Mouse (Mus musculus): ENCODE results near the gene Klb.

Klb gene

DNA sequence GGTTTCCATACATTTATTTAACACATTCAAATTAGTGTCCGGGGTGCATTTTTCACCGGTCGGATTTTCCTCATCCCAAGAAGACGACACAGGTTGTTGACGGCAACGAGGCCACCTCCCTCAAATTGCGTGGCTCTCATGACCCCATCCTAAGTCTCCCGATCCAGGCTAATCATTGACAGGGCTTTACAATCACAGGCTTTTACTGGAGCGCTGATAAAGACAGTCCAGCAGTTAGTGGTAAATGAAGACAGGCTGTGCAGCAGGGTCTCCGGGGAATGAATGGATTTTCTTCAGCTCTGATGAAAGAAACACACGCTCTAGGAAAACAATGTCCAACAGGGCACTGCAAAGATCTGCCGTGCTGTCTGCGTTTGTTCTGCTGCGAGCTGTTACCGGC, at the start of gene Klb:
Klb (plus strand) TSS at position 147 of the 400 bp plus-strand sequence.
- TF ChIP-seq GATA4 (IDR thresholded peaks at IDR 0.05; ENCODE audit: insufficient replicate concordance, low read length), result no peak

GRCm38 (mm10) chr5:65300121-65300520, 48.0 kb upstream of the Klb start:
- TF ChIP-seq GATA4 (IDR thresholded peaks at IDR 0.05; ENCODE audit: insufficient replicate concordance, low read length), result no peak

GRCm38 (mm10) chr5:65305516-65305915, 42.6 kb upstream of the Klb start:
- no peak for TF ChIP-seq GATA4 (IDR thresholded peaks at IDR 0.05; ENCODE audit: insufficient replicate concordance, low read length)

DNA sequence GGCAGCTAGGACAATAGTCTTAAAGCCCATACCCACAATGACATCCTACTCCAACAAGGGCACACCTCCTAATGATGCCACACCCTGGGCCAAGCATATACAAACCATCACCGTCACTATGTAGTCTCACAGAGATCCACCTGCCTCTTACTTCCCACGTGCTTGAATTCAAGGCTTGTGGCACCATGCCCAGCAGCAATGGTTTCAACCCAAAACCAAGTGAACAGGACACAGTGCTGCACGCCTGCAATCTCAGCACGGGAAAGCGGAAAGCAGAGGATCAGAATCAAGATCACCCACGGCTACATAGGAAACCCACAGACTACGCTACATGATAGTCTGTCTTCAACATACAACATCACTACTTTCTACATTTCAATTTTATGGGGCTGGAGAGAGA, 39.9 kb upstream of the Klb start:
- TF ChIP-seq GATA4 (IDR thresholded peaks at IDR 0.05; ENCODE audit: insufficient replicate concordance, low read length), result no peak

- TF ChIP-seq GATA4 (IDR thresholded peaks at IDR 0.05; ENCODE audit: insufficient replicate concordance, low read length), result no peak
These were observed 39.2 kb upstream of the Klb start for GRCm38 (mm10) chr5:65308866-65309265.

- no peak for TF ChIP-seq GATA4 (IDR thresholded peaks at IDR 0.05; ENCODE audit: insufficient replicate concordance, low read length)
These were observed 28.9 kb upstream of the Klb start for GRCm38 (mm10) chr5:65319176-65319575.

- no peak for TF ChIP-seq GATA4 (IDR thresholded peaks at IDR 0.05; ENCODE audit: insufficient replicate concordance, low read length)
These were observed 25.9 kb upstream of the Klb start for GRCm38 (mm10) chr5:65322165-65322564.

- no peak for TF ChIP-seq GATA4 (IDR thresholded peaks at IDR 0.05; ENCODE audit: insufficient replicate concordance, low read length)
These were observed 23.8 kb upstream of the Klb start for GRCm38 (mm10) chr5:65324271-65324670.

- TF ChIP-seq GATA4 (IDR thresholded peaks at IDR 0.05; ENCODE audit: insufficient replicate concordance, low read length), result peak; percentile 50; the same call in 1 of the 2 replicates
These were observed 23.3 kb upstream of the Klb start for GRCm38 (mm10) chr5:65324758-65325355.

DNA sequence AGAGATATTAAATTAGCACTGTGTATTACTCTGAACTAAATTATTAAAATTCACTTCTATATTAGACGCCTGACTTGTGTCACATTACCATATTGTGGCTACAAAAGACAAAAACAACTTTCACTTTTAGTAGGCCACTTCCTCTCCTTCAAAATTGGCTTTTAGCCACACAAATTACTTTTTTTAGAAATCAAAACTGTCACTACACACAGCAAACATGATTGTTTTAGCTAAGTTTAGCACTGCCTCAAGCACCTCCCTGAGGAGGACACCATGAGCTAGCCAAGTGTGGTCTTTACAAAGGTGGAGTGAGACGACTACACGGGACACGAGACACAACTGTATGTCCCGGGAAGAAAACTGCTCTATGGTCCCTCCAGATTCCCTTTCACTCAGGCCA, 21.9 kb upstream of the Klb start:
- TF ChIP-seq GATA4 (IDR thresholded peaks at IDR 0.05; ENCODE audit: insufficient replicate concordance, low read length), result no peak

DNA sequence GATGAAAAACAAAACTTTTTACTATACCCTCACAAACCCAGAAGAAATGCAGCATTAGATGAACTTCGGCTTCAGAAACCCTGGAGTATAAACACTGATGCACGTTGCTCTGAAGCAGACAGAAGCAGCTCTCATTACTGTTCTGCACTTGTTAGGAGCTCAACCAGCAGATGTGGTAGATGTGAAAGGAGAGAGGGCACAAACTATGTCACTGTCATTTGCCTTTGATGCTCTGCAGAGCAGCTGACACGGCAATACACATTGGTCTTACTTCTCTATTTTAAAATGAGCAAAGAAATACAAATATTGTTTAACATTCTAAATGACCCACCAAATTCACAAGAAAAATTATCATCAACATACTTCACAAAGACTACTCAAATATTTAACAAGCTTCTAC, 18.1 kb upstream of the Klb start:
- no peak for TF ChIP-seq GATA4 (IDR thresholded peaks at IDR 0.05; ENCODE audit: insufficient replicate concordance, low read length)

GRCm38 (mm10) chr5:65334788-65335187, 13.3 kb upstream of the Klb start:
- TF ChIP-seq GATA4 (IDR thresholded peaks at IDR 0.05; ENCODE audit: insufficient replicate concordance, low read length), result no peak

GRCm38 (mm10) chr5:65335298-65336074, 12.6 kb upstream of the Klb start, which contains the start of gene Rfc1:
Gene Rfc1, minus strand, starts transcription at chr5:65335670.
- peak; percentile 64; the same call in 1 of the 2 replicates for TF ChIP-seq GATA4 (IDR thresholded peaks at IDR 0.05; ENCODE audit: insufficient replicate concordance, low read length)

GRCm38 (mm10) chr5:65336075-65336355, 12.1 kb upstream of the Klb start:
- no peak for TF ChIP-seq GATA4 (IDR thresholded peaks at IDR 0.05; ENCODE audit: insufficient replicate concordance, low read length)

- no peak for TF ChIP-seq GATA4 (IDR thresholded peaks at IDR 0.05; ENCODE audit: insufficient replicate concordance, low read length)
These were observed 9.7 kb upstream of the Klb start for GRCm38 (mm10) chr5:65338394-65338793.

GRCm38 (mm10) chr5:65340167-65340566, 7.9 kb upstream of the Klb start:
- TF ChIP-seq GATA4 (IDR thresholded peaks at IDR 0.05; ENCODE audit: insufficient replicate concordance, low read length), result no peak

- no peak for TF ChIP-seq GATA4 (IDR thresholded peaks at IDR 0.05; ENCODE audit: insufficient replicate concordance, low read length)
These were observed 2.4 kb downstream of the Klb start for GRCm38 (mm10) chr5:65350508-65350907.
